24 mouse cellular contexts compared by ENCODE assay signal in the genomic region with DNA sequence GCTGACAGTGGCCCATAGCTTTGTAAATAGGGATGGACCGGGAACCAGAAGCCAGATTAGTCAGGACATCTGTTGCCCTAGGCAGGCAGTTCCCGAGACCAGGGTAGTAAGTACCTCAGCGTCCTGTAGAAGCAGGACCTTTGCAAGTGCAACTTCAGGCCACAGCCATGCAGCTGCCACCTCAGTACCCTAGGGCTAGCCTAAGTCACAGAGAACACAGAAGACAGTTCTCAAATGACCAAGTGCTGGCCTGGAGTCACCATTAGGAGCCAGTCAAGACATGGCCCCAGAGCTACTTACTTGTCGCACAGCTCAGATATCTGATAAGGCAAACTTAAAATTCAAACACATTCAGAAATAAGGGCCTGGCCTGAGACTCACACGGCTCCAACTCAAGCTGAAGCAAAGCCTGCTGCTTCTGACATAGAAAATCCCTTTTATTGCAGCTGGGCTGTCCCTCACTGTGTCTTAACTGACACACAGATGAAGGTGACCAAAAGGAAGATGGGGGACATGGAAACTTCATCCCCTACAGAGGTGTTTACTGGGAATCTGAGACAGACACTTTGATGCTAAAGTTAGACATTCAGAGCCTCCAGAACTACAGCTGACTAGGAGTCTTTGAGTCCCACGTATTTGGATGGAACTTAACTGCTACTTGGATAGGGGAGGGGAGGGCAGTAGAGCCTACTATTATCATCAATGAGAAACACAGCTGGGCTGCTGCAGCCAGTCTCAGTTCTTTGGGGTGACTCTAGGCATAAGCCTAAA. TPM values are rescaled to one million over a fixed set of nuclear protein-coding genes. Genes with fewer than 3 reads are reported as not detected.
DNase-seq lines count a peak whose midpoint lies in the region; ATAC-seq and TF ChIP-seq lines count a peak whose summit lies in the region.
"Had no signal": no experiment of that assay in that cellular context is flagged by ENCODE, and none has a peak within 500 bp of the region (broad histone marks: within the 10 kb centered on the region; RNA-seq: fewer than 3 reads in every experiment).

No protein-coding gene starts in this region.

- H3K4me3 ChIP-seq in heart, adult 2 months, result no peak overlapping the region
- no peak overlapping the region for H3K4me3 ChIP-seq in kidney, adult 2 months (ENCODE audit: insufficient read depth, low read depth, low read length)
- peak overlapping the region; percentile 39 for H3K4me3 ChIP-seq in E14TG2a.4 (replicated peaks; ENCODE audit: low read length)
- H3K4me3 ChIP-seq: embryonic facial prominence, embryonic 10.5 days; forebrain, embryonic 13.5 days; heart, embryonic 13.5 days; hindbrain, embryonic 15.5 days had no signal

- intact Hi-C loops in heart, adult 2 months (cut with DNase I), result no loop called here
- intact Hi-C loops in heart, postnatal 14 days (cut with DNase I), result no loop called here

- no peaks in the 10 kb centered on the region for H3K79me2 ChIP-seq in heart, adult 2 months (replicated peaks; ENCODE audit: control insufficient read depth, insufficient read depth, low read length)

- no peak for TF ChIP-seq POLR2A in heart, adult 2 months (IDR thresholded peaks at IDR 0.05; ENCODE audit: insufficient read depth, low read depth, low read length)
- no peak for TF ChIP-seq POLR2A in kidney, adult 2 months (IDR thresholded peaks at IDR 0.05; ENCODE audit: low read depth, low read length)

- H3K36me3 ChIP-seq in heart, adult 2 months (ENCODE audit: control insufficient read depth, insufficient read depth, low read length), result 0 out of 2 replicates have a peak, but pooled peaks cover 4% of the 10 kb centered on the region
- H3K36me3 ChIP-seq in kidney, adult 2 months (ENCODE audit: control insufficient read depth, insufficient read depth, low read length), result peaks cover 7% of the 10 kb centered on the region; the same call in 1 of the 2 replicates
- peaks cover 89% of the 10 kb centered on the region for H3K36me3 ChIP-seq in E14TG2a.4 (ENCODE audit: insufficient read depth, low read length)

- DNase-seq in frontal cortex, postnatal 36 days (ENCODE audit: low spot score in 2 of 2), result no peak
- DNase-seq in heart, adult 2 months, result peak in 1 of 2 experiments; percentile 10
- DNase-seq in heart, postnatal 14 days, result no peak
- DNase-seq in kidney, adult 2 months, result no peak
- DNase-seq in kidney, adult 8-10 months, result no peak
- DNase-seq in cerebellum, adult 18-20 months, result no peak
- DNase-seq: adrenal gland, postnatal 14 days; B cell, adult 2 months; cerebellum, adult 2 months; cerebellum, postnatal 10 days; forebrain, postnatal 0 days; heart, postnatal 10 days; kidney, adult 11 months had no signal

- no peaks in the 10 kb centered on the region for H3K27me3 ChIP-seq in heart, adult 2 months (ENCODE audit: control insufficient read depth, insufficient read depth, low read length)
- no peaks in the 10 kb centered on the region for H3K27me3 ChIP-seq in kidney, adult 2 months (replicated peaks; ENCODE audit: control insufficient read depth, insufficient read depth, low read length)
- no peaks in the 10 kb centered on the region for H3K27me3 ChIP-seq in E14TG2a.4 (ENCODE audit: insufficient read depth, low read length)
- H3K27me3 ChIP-seq: forebrain, embryonic 13.5 days; heart, embryonic 13.5 days; hindbrain, embryonic 15.5 days; Patski had no signal

- WGBS in heart, adult 2 months, result 53% methylated on average over 6 of the region's 6 CpGs
- WGBS in kidney, adult 2 months, result 62% methylated on average over 6 of the region's 6 CpGs

- no peak overlapping the region for H3K9ac ChIP-seq in heart, adult 2 months (ENCODE audit: low read depth, low read length)
- H3K9ac ChIP-seq: forebrain, embryonic 13.5 days; forebrain, postnatal 0 days; heart, embryonic 13.5 days; hindbrain, embryonic 15.5 days had no signal

- no peak for TF ChIP-seq CTCF in heart, adult 2 months (IDR thresholded peaks at IDR 0.05)
- TF ChIP-seq CTCF in kidney, adult 2 months (conservative IDR thresholded peaks at IDR 0.05; ENCODE audit: insufficient read depth, insufficient read length, low read depth, low read length), result no peak
- no peak for TF ChIP-seq CTCF in E14TG2a.4 (conservative IDR thresholded peaks at IDR 0.05; ENCODE audit: low read length)

- ATAC-seq in frontal cortex, adult (ENCODE audit: low TSS enrichment), result 0 out of 2 replicates have a peak, but pooled peaks have one; percentile 42
- ATAC-seq: activated CD4-positive, CD25-positive, alpha-beta regulatory T cell, adult 4 months; CD4-positive, CD25-positive, alpha-beta regulatory T cell, adult 4 months; forebrain, embryonic 13.5 days; forebrain, postnatal 0 days; Patski had no signal

- peak overlapping the region; percentile 78 for H3K27ac ChIP-seq in heart, adult 2 months
- H3K27ac ChIP-seq in kidney, adult 2 months (ENCODE audit: insufficient read depth, low read depth, low read length), result peak overlapping the region; percentile 27; the same call in 1 of the 2 replicates
- H3K27ac ChIP-seq: embryonic facial prominence, embryonic 10.5 days; forebrain, embryonic 13.5 days; heart, embryonic 13.5 days; hindbrain, embryonic 15.5 days had no signal

- no peaks in the 10 kb centered on the region for H3K9me3 ChIP-seq in E14TG2a.4 (ENCODE audit: low read length)
- H3K9me3 ChIP-seq: forebrain, embryonic 13.5 days; heart, embryonic 13.5 days; hindbrain, embryonic 15.5 days had no signal

- TF ChIP-seq EP300 in heart, adult 2 months (IDR thresholded peaks at IDR 0.05; ENCODE audit: insufficient read depth, low read depth, low read length), result no peak

- peaks cover 16% of the 10 kb centered on the region for H3K4me1 ChIP-seq in heart, adult 2 months (ENCODE audit: control insufficient read depth, insufficient read depth, low read length)
- peaks cover 35% of the 10 kb centered on the region for H3K4me1 ChIP-seq in kidney, adult 2 months (ENCODE audit: control insufficient read depth, insufficient read depth, low read length)
- peaks cover 95% of the 10 kb centered on the region for H3K4me1 ChIP-seq in E14TG2a.4 (replicated peaks; ENCODE audit: low read depth, low read length)

RNA-seq across cellular contexts. Expression of a gene that starts 11.4 kb away (rescaled TPM):
- 10 to 100 TPM; 15.8 to 22.0 TPM for total RNA-seq in heart, adult 2 months (2021)
- polyA plus RNA-seq in heart, adult 2 months (2012; rRNA removed), result 18.4 and 27.8 TPM in 2 replicates
- total RNA-seq in heart, postnatal 14 days (2021), result 10 to 100 TPM; 24.7 to 25.8 TPM
- 138 and 141 TPM in 2 replicates for polyA plus RNA-seq in kidney, adult 2 months (2012; rRNA removed)

RNA-seq across cellular contexts. Expression of a gene that starts 11.8 kb away (rescaled TPM):
- total RNA-seq in heart, adult 2 months (2021), result 10 to 100 TPM; 74.6 to 80.6 TPM
- polyA plus RNA-seq in heart, adult 2 months (2012; rRNA removed), result 40.4 and 75.4 TPM in 2 replicates
- 10 to 100 TPM; 70.0 to 77.1 TPM for total RNA-seq in heart, postnatal 14 days (2021)
- 202 and 209 TPM in 2 replicates for polyA plus RNA-seq in kidney, adult 2 months (2012; rRNA removed)

RNA-seq across cellular contexts. Expression of a gene that starts 27.0 kb away (rescaled TPM):
- total RNA-seq in heart, adult 2 months (2021), result 100 to 1,000 TPM; 199 to 228 TPM
- polyA plus RNA-seq in heart, adult 2 months (2012; rRNA removed), result 256 and 333 TPM in 2 replicates
- total RNA-seq in heart, postnatal 14 days (2021), result 100 to 1,000 TPM; 196 to 208 TPM
- 220 and 241 TPM in 2 replicates for polyA plus RNA-seq in kidney, adult 2 months (2012; rRNA removed)

RNA-seq across cellular contexts. Expression of a gene that starts 48.0 kb away (rescaled TPM):
- total RNA-seq in heart, adult 2 months (2021), result 1 to 10 TPM; 2.3 to 3.9 TPM
- polyA plus RNA-seq in heart, adult 2 months (2012; rRNA removed), result 6.0 and 13.2 TPM in 2 replicates
- 1 to 10 TPM; 3.5 to 4.0 TPM for total RNA-seq in heart, postnatal 14 days (2021)
- polyA plus RNA-seq in kidney, adult 2 months (2012; rRNA removed), result 1.7 and 2.6 TPM in 2 replicates
- polyA plus RNA-seq: CD4-positive, CD25-positive, alpha-beta regulatory T cell, adult 4 months had no signal

RNA-seq across cellular contexts. Expression of a gene that starts 48.1 kb away (rescaled TPM):
- total RNA-seq in heart, adult 2 months (2021), result not detected
- not detected in 2 replicates for polyA plus RNA-seq in heart, adult 2 months (2012; rRNA removed)
- not detected for total RNA-seq in heart, postnatal 14 days (2021)
- polyA plus RNA-seq in kidney, adult 2 months (2012; rRNA removed), result not detected in 2 replicates
- total RNA-seq: adrenal gland, adult 18-20 months; adrenal gland, postnatal 14 days; forebrain, postnatal 0 days; heart, adult 8-10 months; heart, postnatal 10 days had no signal
- polyA plus RNA-seq: cerebellum, adult 2 months; Patski had no signal
